Mouse (Mus musculus) Muller cell, postnatal 12 days (primary cell): ENCODE data around the gene Slc38a9.

Experiments
- DNase-seq: peaks from one replicate; pipeline ENCODE4 v3.0.0-alpha.2; 2015; ENCODE audit errors: inconsistent ontology term

Gene Slc38a9

GRCm38 (mm10) chr13:112745936-112746694 is 85.6 kb downstream of the Slc38a9 start:
- DNase-seq = no peak

- DNase-seq = no peak
These were observed 86.1 kb downstream of the Slc38a9 start for GRCm38 (mm10) chr13:112746695-112747055.

GRCm38 (mm10) chr13:112747808-112748430 is 87.4 kb downstream of the Slc38a9 start:
- no peak for DNase-seq

GRCm38 (mm10) chr13:112748808-112749510 is 88.4 kb downstream of the Slc38a9 start:
- DNase-seq = no peak

- DNase-seq = no peak
These were observed 89.3 kb downstream of the Slc38a9 start for GRCm38 (mm10) chr13:112749881-112750280.

- peak; percentile 69 for DNase-seq
These were observed 91.1 kb downstream of the Slc38a9 start for GRCm38 (mm10) chr13:112751454-112752308.

GRCm38 (mm10) chr13:112752309-112752975 is 91.9 kb downstream of the Slc38a9 start:
- DNase-seq = no peak

GRCm38 (mm10) chr13:112753522-112753921 is 93.0 kb downstream of the Slc38a9 start:
- no peak for DNase-seq

GRCm38 (mm10) chr13:112754871-112755270 is 94.3 kb downstream of the Slc38a9 start:
- no peak for DNase-seq

GRCm38 (mm10) chr13:112755507-112756010 is 95.0 kb downstream of the Slc38a9 start:
- peak; percentile 44 for DNase-seq

GRCm38 (mm10) chr13:112757395-112757794 is 96.8 kb downstream of the Slc38a9 start:
- DNase-seq = no peak

GRCm38 (mm10) chr13:112758546-112759090 is 98.1 kb downstream of the Slc38a9 start:
- no peak for DNase-seq

- DNase-seq = no peak
These were observed 98.8 kb downstream of the Slc38a9 start for GRCm38 (mm10) chr13:112759364-112759763.

- no peak for DNase-seq
These were observed 99.4 kb downstream of the Slc38a9 start for GRCm38 (mm10) chr13:112759777-112760537.

- no peak for DNase-seq
These were observed 100.0 kb downstream of the Slc38a9 start for GRCm38 (mm10) chr13:112760538-112760881.

- no peak for DNase-seq
These were observed 101.2 kb downstream of the Slc38a9 start for GRCm38 (mm10) chr13:112761787-112762186.

- DNase-seq = no peak
These were observed 102.0 kb downstream of the Slc38a9 start for GRCm38 (mm10) chr13:112762548-112762947.

GRCm38 (mm10) chr13:112763531-112764091 is 103.1 kb downstream of the Slc38a9 start:
- peak; percentile 72 for DNase-seq

GRCm38 (mm10) chr13:112764556-112764955 is 104.0 kb downstream of the Slc38a9 start:
- no peak for DNase-seq

GRCm38 (mm10) chr13:112765654-112766053 is 105.1 kb downstream of the Slc38a9 start:
- DNase-seq = no peak
